Mouse (Mus musculus) limb, embryonic 15.5 days (tissue): ENCODE results near the gene Gm9803. TPM values are rescaled to one million over a fixed set of nuclear protein-coding genes. Genes with fewer than 3 reads are reported as not detected.

ENCODE experiments used
- ATAC-seq: fragments of 200-750 bp; cut with Nextera tagmentation; 2 replicates; pipeline ENCODE4 v1.8.0; 2017; ENCODE audit warnings: low read depth, moderate TSS enrichment; ENCODE audit not compliant: insufficient number of reproducible peaks, low FRiP score, low TSS enrichment
- H3K27ac ChIP-seq: fragments of 300-500 bp; sonication (generic); 2 replicates; pipeline ENCODE4 v1.5.1; 2015; ENCODE audit warnings: moderate library complexity, mild to moderate bottlenecking, inconsistent platforms
- H3K27me3 ChIP-seq: fragments of 300-500 bp; sonication (generic); 2 replicates; pipeline ENCODE4 v1.6.1; 2015; ENCODE audit warnings: inconsistent platforms
- H3K36me3 ChIP-seq: fragments of 300-500 bp; sonication (generic); 2 replicates; pipeline ENCODE4 v1.6.1; 2015; ENCODE audit warnings: inconsistent platforms
- H3K4me1 ChIP-seq: fragments of 300-500 bp; sonication (generic); 2 replicates; pipeline ENCODE4 v1.6.1; 2015; ENCODE audit warnings: inconsistent platforms
- H3K4me2 ChIP-seq: fragments of 300-500 bp; sonication (generic); 2 replicates; pipeline ENCODE4 v1.6.1; 2015; ENCODE audit warnings: mild to moderate bottlenecking, inconsistent platforms
- H3K4me3 ChIP-seq: fragments of 300-500 bp; sonication (generic); 2 replicates; pipeline ENCODE4 v1.5.1; 2015; ENCODE audit warnings: mild to moderate bottlenecking, inconsistent platforms
- H3K9ac ChIP-seq: fragments of 300-500 bp; sonication (generic); 2 replicates; pipeline ENCODE4 v1.6.1; 2015; ENCODE audit warnings: inconsistent platforms
- H3K9me3 ChIP-seq: fragments of 300-500 bp; sonication (generic); 2 replicates; pipeline ENCODE4 v1.6.1; 2016; ENCODE audit warnings: inconsistent platforms
- WGBS: fragments of 180-500 bp; shearing (Covaris S2); methylation state at CpG from one replicate; pipeline ENCODE4 v1.1.7; 2015; 5-methylcytosine and 5-hydroxymethylcytosine counted together
- polyA plus RNA-seq: library from polyadenylated mRNA; unstranded; fragments of >200 nt; fragmentation: Nextera tagmentation; extraction: Ambion mirVana; gene quantifications from 2 replicates; pipeline ENCODE4 v1.2.1, GENCODE M21; 2015

Gene Gm9803
- polyA plus RNA-seq, 1 experiment from 2014 or later: 13.2 TPM

DNA sequence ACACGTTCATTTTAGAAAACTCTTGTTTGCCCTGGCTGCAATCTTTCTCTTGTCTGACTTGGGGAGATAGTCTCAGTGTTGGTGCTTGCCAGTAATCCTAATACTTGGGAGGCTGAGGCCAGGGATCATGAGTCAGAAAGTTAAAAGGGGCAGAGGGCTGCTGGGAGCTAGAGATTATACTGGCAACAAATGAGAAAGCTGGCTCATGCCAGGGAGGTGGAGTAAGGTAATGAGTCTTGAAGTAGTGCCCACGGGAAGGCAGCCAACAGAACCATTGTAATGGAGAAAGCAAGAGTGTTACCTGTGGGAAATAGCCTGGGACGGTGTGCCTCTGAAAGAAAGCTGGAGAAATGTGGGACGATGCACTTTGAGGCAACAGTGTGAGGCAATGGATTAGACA lies 6.0 kb upstream of the Gm9803 start:
- Histone ChIP-seq H3K9ac (no peak overlapping the region), H3K4me3 (no peak overlapping the region), H3K36me3 (peaks cover 11% of the 10 kb centered on the region), H3K4me2 (no peak overlapping the region), H3K4me1 (peaks cover 16% of the 10 kb centered on the region), H3K27ac (0 out of 2 replicates have a peak overlapping the region, but pooled peaks have one; percentile 1), H3K27me3 (no peaks in the 10 kb centered on the region), H3K9me3 (no peaks in the 10 kb centered on the region)
- ATAC-seq: no peak
- WGBS: 38% methylated on average over 4 of the region's 4 CpGs

GRCm38 (mm10) chr10:43518368-43518767 lies 5.5 kb upstream of the Gm9803 start:
- ATAC-seq: no peak
- H3K9me3 ChIP-seq: no peaks in the 10 kb centered on the region
- no peak overlapping the region for H3K9ac ChIP-seq
- H3K27me3 ChIP-seq: no peaks in the 10 kb centered on the region
- peaks cover 16% of the 10 kb centered on the region for H3K4me1 ChIP-seq
- H3K27ac ChIP-seq: 0 out of 2 replicates have a peak overlapping the region, but pooled peaks have one; percentile 1
- no peak overlapping the region for H3K4me2 ChIP-seq
- 55% methylated on average over 12 of the region's 13 CpGs for WGBS
- H3K36me3 ChIP-seq: peaks cover 7% of the 10 kb centered on the region; the same call in 1 of the 2 replicates
- no peak overlapping the region for H3K4me3 ChIP-seq

GRCm38 (mm10) chr10:43519977-43520376 lies 3.9 kb upstream of the Gm9803 start:
- Histone ChIP-seq H3K9ac (no peak overlapping the region), H3K36me3 (peaks cover 1% of the 10 kb centered on the region), H3K4me3 (no peak overlapping the region), H3K27ac (no peak overlapping the region), H3K4me1 (peaks cover 16% of the 10 kb centered on the region), H3K9me3 (no peaks in the 10 kb centered on the region), H3K4me2 (no peak overlapping the region), H3K27me3 (no peaks in the 10 kb centered on the region)
- ATAC-seq: no peak
- 100% methylated on average over 2 of the region's 2 CpGs for WGBS

DNA sequence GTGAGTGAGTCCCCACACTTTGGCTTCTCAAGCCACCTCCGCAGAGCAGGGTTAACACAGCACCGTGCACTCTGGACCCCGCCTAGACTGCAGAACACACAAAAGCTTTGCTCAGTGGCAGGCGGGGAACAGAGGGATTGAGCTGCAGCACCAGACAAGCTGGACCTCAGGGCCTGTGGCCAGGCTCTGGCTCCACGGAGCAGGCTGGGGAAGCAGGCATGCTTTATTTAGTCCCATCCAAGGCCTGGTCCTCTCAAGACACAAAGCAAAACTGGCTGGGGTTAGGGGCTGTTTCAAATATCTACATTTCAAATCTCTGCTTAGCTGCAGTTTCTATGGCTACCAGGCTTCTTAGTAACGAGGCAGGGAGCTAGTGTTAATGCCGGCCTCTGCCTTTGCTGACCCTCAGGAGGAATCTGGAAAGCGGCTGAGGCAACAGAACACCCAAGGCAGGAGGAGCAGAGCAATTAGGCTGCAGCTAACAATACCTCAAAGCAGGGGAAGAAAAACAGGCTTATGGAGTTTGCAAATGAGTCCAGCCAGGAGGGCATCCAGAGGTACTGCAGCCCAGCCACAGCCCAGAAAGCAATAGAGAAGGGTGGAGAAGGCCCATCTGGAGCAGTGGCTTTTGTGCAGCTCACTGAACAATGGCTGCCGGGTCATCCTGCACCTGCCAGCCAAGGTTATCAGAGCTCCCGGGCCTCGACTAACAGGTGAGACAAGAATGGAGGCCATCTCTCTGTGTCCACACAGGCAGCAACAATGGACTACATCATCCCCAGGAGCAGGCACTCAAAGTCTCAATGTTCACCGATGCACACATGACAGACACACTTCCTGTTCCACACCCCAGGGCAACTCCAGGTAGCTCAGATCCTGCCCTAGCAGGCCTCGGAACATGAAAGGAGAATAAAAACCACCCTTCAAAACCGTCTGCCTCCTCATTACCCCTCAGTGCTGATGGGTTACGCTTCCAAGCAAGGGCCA lies 3.7 kb downstream of the Gm9803 start:
- 52% methylated on average over 15 of the region's 15 CpGs for WGBS
- Histone ChIP-seq H3K9me3 (no peaks in the 10 kb centered on the region), H3K27ac (0 out of 2 replicates have a peak overlapping the region, but pooled peaks have one; percentile 19), H3K4me3 (no peak overlapping the region), H3K4me1 (peaks cover 10% of the 10 kb centered on the region), H3K9ac (no peak overlapping the region), H3K36me3 (peaks cover 64% of the 10 kb centered on the region), H3K27me3 (no peaks in the 10 kb centered on the region), H3K4me2 (no peak overlapping the region)
- ATAC-seq: no peak

- 73% methylated on average over 1 of the region's 1 CpGs for WGBS
- no peak overlapping the region for H3K9ac ChIP-seq
- H3K36me3 ChIP-seq: peaks cover 35% of the 10 kb centered on the region
- no peak overlapping the region for H3K4me3 ChIP-seq
- no peak overlapping the region for H3K4me2 ChIP-seq
- no peak overlapping the region for H3K27ac ChIP-seq
- peaks cover 5% of the 10 kb centered on the region for H3K4me1 ChIP-seq
- ATAC-seq: no peak
- no peaks in the 10 kb centered on the region for H3K27me3 ChIP-seq
- H3K9me3 ChIP-seq: no peaks in the 10 kb centered on the region
These were observed 10.5 kb downstream of the Gm9803 start for GRCm38 (mm10) chr10:43534382-43534781.

DNA sequence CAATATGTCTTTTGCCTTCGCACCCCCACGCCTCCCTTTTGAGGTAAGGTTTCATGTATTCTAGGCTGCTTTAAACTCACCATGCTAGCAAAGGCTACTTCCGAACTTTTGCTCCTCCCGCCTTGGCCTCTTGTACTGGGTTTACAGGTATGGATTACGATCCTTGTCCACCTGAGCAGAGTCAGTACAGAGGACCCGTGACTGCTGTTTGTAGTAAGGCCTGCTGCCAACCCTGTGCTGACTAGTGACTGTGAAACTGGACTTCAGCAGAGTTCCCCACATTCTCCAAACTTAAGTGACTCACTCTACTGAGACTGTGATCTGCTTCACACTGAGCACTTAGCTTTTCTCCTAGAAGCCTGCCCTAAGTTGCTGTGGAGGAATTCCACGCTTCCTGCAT lies 13.8 kb downstream of the Gm9803 start:
- peaks cover 7% of the 10 kb centered on the region for H3K36me3 ChIP-seq
- no peak overlapping the region for H3K4me2 ChIP-seq
- ATAC-seq: no peak
- H3K4me3 ChIP-seq: no peak overlapping the region
- no peaks in the 10 kb centered on the region for H3K9me3 ChIP-seq
- H3K9ac ChIP-seq: no peak overlapping the region
- no peak overlapping the region for H3K27ac ChIP-seq
- no peaks in the 10 kb centered on the region for H3K27me3 ChIP-seq
- peaks cover 13% of the 10 kb centered on the region for H3K4me1 ChIP-seq
- 94% methylated on average over 7 of the region's 7 CpGs for WGBS

DNA sequence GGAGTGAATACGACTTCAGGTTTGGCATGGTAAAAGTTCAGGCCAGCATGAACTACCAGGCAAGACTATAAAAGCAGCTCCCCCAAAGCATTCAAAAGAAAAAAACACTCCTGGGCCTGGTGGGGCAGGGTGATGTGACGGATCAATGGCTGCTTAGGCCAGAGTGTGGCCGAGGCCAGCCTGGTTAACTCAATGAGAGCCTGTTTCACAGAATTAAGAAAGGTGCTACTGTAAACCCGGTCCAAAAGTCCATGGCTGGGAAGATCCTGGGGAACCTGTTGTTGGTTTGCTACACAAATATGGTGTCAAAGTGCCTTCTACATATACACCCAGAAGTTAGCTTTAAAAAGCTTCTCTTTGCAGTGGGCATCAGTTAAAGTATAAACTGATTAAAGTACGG lies 14.9 kb downstream of the Gm9803 start:
- Histone ChIP-seq H3K36me3 (peaks cover 7% of the 10 kb centered on the region), H3K27me3 (no peaks in the 10 kb centered on the region), H3K4me2 (no peak overlapping the region), H3K27ac (no peak overlapping the region), H3K4me3 (no peak overlapping the region), H3K9ac (no peak overlapping the region), H3K9me3 (no peaks in the 10 kb centered on the region), H3K4me1 (peaks cover 13% of the 10 kb centered on the region)
- 82% methylated on average over 5 of the region's 5 CpGs for WGBS
- no peak for ATAC-seq

DNA sequence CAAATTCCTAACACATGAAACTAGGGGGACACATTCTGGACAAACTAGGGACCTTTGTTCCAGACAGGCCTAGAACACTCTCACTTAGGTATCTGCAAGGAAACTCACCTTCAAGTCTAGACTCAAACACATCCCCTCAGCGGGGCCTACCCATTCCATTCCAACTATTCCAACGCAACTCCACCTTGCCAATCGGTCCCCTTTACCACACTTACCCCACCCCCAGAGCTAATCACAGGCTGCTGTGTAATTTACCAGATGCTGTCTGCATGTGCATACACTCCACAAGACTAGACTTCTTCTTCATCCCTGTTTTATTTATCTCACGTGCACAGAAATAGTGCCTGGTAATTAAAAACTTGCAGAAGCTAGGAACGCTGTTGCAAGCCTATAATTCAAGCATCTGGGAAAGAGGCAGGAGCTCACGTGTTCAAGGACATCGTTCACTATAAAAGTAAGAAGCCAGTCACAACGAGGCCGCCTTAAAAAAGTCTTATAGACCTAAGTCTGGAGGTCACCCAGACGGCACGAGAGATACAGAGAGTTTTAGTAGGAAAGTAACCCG lies 15.9 kb downstream of the Gm9803 start:
- ATAC-seq: no peak
- 11% methylated on average over 12 of the region's 12 CpGs for WGBS
- peaks cover 13% of the 10 kb centered on the region for H3K4me1 ChIP-seq
- peak overlapping the region; percentile 56 for H3K4me2 ChIP-seq
- H3K9ac ChIP-seq: peak overlapping the region; percentile 85
- peaks cover 7% of the 10 kb centered on the region; the same call in 1 of the 2 replicates for H3K36me3 ChIP-seq
- H3K9me3 ChIP-seq: no peaks in the 10 kb centered on the region
- H3K27ac ChIP-seq: peak overlapping the region; percentile 83; the same call in 1 of the 2 replicates
- peak overlapping the region; percentile 84 for H3K4me3 ChIP-seq
- H3K27me3 ChIP-seq: no peaks in the 10 kb centered on the region

DNA sequence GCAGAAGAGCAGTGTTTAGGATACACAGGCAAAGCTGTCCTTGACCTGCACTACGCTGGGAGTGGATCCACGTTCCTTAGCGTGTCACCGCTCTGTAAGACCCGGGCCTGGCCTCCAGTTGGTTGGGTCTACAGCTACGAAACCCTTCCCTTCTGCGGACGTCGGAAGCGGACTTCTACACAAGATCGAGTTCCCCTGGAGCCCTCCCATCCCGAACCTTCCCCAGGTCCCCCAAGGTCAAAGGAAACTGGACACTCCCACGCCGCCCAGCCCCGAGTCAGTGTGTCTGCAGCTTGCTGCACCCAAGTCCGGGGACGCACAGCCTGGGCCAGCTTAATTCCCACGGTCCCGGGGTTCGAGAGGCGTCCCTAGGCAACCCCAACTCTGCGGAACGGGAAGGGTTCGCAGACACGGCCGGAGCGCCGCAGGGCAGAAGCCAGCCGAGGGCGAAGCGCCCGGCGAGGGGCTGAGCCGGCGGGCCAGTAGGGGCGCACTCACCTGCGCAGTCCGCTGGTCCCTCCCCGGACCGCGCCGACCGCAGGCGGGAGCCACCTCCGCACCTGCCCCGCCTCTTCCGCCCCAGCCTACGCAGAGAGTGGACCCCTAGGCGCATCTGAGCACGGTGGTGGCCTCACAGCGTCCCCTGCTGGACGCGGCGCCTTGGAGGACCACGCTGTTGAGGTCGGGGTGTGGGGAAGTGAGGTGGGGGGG lies 16.7 kb downstream of the Gm9803 start, which contains the start of gene 1700021F05Rik:
TSS of gene 1700021F05Rik (minus strand) at position 553 of the 711 bp plus-strand sequence.
- Histone ChIP-seq H3K27me3 (no peaks in the 10 kb centered on the region), H3K27ac (peak within 1 kb of the TSS; percentile 83), H3K4me1 (peaks cover 13% of the 10 kb centered on the region), H3K4me2 (peak within 1 kb of the TSS; percentile 56), H3K9me3 (no peaks in the 10 kb centered on the region), H3K9ac (peak within 1 kb of the TSS; percentile 85), H3K36me3 (peaks cover 7% of the 10 kb centered on the region; the same call in 1 of the 2 replicates), H3K4me3 (peak within 1 kb of the TSS; percentile 84)
- peak; percentile 95 for ATAC-seq
- WGBS: 0% methylated on average over 48 of the region's 56 CpGs

DNA sequence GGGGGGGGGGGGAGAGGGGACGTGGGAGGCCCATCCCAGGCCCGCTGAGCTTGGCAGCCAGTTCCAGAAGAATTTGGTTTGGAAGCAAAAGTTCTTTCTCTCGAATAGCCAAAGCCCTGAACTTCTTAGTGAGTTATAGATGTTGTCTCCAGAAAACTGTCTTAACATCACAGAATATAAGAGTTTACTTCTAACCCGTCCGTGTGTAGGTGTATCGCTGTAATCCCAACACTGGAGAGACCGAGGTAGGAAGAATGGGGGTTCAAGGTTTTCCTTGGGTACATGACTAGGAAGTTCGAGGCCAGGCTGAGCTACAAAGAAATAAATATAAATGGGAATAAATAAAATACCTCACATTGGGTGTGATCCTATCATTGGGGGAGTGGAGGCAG lies 17.3 kb downstream of the Gm9803 start:
- H3K9ac ChIP-seq: no peak overlapping the region
- 44% methylated on average over 8 of the region's 8 CpGs for WGBS
- peaks cover 13% of the 10 kb centered on the region for H3K4me1 ChIP-seq
- 0 out of 2 replicates have a peak, but pooled peaks have one; percentile 10 for ATAC-seq
- H3K27me3 ChIP-seq: no peaks in the 10 kb centered on the region
- H3K4me3 ChIP-seq: peak overlapping the region; percentile 84
- H3K4me2 ChIP-seq: peak overlapping the region; percentile 56
- H3K9me3 ChIP-seq: no peaks in the 10 kb centered on the region
- H3K27ac ChIP-seq: no peak overlapping the region
- peaks cover 4% of the 10 kb centered on the region; the same call in 1 of the 2 replicates for H3K36me3 ChIP-seq

- H3K36me3 ChIP-seq: no peaks in the 10 kb centered on the region
- H3K4me3 ChIP-seq: no peak overlapping the region
- 70% methylated on average over 5 of the region's 5 CpGs for WGBS
- no peak for ATAC-seq
- H3K9ac ChIP-seq: no peak overlapping the region
- H3K4me1 ChIP-seq: no peaks in the 10 kb centered on the region
- no peak overlapping the region for H3K27ac ChIP-seq
- H3K9me3 ChIP-seq: no peaks in the 10 kb centered on the region
- no peak overlapping the region for H3K4me2 ChIP-seq
- no peaks in the 10 kb centered on the region for H3K27me3 ChIP-seq
These were observed 25.5 kb downstream of the Gm9803 start for GRCm38 (mm10) chr10:43549411-43549810.
